Mouse (Mus musculus): ENCODE measurements at regions not wholly inside any gene's neighbourhood (a gene's known extent, or its start where the extent isn't known, plus 50 kb on each side); places are given as distances from the start of the nearest gene placed in this dataset.
A peak's percentile ranks its signal among the peaks of the same experiment; 100 is the strongest.

DNA sequence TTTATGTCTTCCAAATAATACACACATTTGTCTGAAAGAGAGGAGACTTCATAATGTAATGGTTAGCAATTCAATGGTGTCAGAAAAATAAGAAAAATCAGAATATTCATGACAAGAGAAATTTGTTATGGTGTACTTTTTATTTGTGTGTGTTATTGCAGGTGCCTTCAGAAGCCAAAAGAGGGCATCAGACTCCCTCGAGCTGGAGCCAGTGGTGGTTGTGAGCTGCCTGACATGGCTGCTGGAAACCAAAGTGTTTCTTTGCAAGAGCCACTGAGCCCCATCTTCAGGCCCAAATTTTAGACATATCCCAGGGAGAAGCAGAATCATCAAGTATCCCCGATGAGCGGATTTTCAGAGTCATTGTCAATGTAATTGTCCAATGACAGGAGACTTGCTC lies 81.9 kb downstream of the Tm2d3 start:
- no peak overlapping the region for H3K4me2 ChIP-seq (ENCODE audit: low read depth, severe bottlenecking)
- no peak overlapping the region for H3K9ac ChIP-seq (ENCODE audit: low read length)
- ATAC-seq (ENCODE audit: insufficient number of reproducible peaks, low FRiP score, low TSS enrichment, low read depth): no peak
- H3K27ac ChIP-seq (replicated peaks; ENCODE audit: low read depth, low read length): no peak overlapping the region
- H3K4me3 ChIP-seq (ENCODE audit: low read depth, low read length): no peak overlapping the region
- H3K9me3 ChIP-seq (ENCODE audit: control insufficient read depth, low read length): no peaks in the 10 kb centered on the region
- DNase-seq (ENCODE audit: low spot score): no peak
- no peaks in the 10 kb centered on the region for H3K4me1 ChIP-seq (ENCODE audit: control insufficient read depth, insufficient read depth, low read length)
- 85% methylated on average over 3 of the region's 3 CpGs for WGBS
- H3K27me3 ChIP-seq (ENCODE audit: control insufficient read depth, insufficient read depth, low read length): no peaks in the 10 kb centered on the region
- no peaks in the 10 kb centered on the region for H3K36me3 ChIP-seq (ENCODE audit: control insufficient read depth, insufficient read depth, low read length)

DNA sequence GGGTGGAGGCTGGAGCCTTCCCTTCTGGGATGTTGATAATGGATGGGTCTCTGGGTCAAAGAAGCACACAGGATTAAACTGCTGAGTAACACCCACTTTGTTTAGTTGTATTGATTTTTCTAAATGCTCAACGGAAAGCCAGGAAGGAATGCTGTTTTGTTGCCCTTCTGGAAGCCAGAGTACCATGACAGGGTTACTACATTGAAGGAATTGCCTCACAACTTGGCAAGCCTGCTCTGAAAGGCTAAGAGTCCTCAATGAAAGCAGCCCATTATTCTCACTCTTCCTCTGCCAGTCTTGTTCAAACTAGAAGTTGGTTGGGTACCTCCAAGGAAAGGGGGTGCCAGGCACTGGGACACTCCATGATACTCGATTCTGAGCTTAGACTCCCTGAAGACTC lies 83.0 kb downstream of the Tm2d3 start:
- no peaks in the 10 kb centered on the region for H3K9me3 ChIP-seq (ENCODE audit: control insufficient read depth, low read length)
- H3K9ac ChIP-seq (ENCODE audit: low read length): no peak overlapping the region
- ATAC-seq (ENCODE audit: insufficient number of reproducible peaks, low FRiP score, low TSS enrichment, low read depth): no peak
- H3K36me3 ChIP-seq (ENCODE audit: control insufficient read depth, insufficient read depth, low read length): no peaks in the 10 kb centered on the region
- no peak overlapping the region for H3K27ac ChIP-seq (replicated peaks; ENCODE audit: low read depth, low read length)
- H3K4me1 ChIP-seq (ENCODE audit: control insufficient read depth, insufficient read depth, low read length): no peaks in the 10 kb centered on the region
- H3K4me2 ChIP-seq (ENCODE audit: low read depth, severe bottlenecking): no peak overlapping the region
- H3K4me3 ChIP-seq (ENCODE audit: low read depth, low read length): no peak overlapping the region
- H3K27me3 ChIP-seq (ENCODE audit: control insufficient read depth, insufficient read depth, low read length): no peaks in the 10 kb centered on the region
- no peak for DNase-seq (ENCODE audit: low spot score)
- whole genome bisulfite sequencing: 81% methylated on average over 2 of the region's 2 CpGs

DNA sequence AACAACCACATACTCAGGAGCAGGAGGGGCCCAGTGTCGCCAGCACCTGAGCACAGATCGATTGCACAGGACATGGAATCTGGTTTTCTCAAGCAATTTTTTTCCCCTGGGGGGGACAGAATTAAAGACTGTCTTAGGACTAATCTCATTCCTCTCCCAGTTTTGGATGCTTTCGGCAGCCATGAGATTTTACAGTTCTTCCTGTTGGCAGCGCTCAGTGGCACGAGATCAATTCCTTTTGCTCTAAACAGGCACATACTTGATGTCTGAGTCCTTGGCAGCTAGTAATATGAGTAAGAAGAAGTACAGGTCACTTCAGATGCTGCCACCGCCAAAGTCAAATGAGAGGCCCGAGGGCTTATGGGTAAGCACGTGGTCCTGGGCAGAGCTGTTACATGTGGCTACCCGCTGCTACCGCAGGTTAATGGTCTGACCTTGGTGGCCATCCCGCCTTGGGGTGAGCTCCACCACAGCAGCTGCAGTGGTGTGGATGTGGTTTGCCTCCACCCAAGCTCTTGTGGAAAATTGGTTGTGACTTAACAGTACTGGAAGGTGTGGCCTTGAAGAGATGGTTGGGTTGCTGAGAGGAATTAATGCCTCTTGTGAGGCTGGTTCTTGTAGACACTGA lies 83.5 kb downstream of the Tm2d3 start:
- Histone ChIP-seq H3K27me3 (ENCODE audit: control insufficient read depth, insufficient read depth, low read length) (no peaks in the 10 kb centered on the region), H3K9ac (ENCODE audit: low read length) (no peak overlapping the region), H3K4me3 (ENCODE audit: low read depth, low read length) (no peak overlapping the region), H3K4me1 (ENCODE audit: control insufficient read depth, insufficient read depth, low read length) (no peaks in the 10 kb centered on the region), H3K4me2 (ENCODE audit: low read depth, severe bottlenecking) (no peak overlapping the region), H3K27ac (replicated peaks; ENCODE audit: low read depth, low read length) (no peak overlapping the region), H3K9me3 (ENCODE audit: control insufficient read depth, low read length) (no peaks in the 10 kb centered on the region), H3K36me3 (ENCODE audit: control insufficient read depth, insufficient read depth, low read length) (no peaks in the 10 kb centered on the region)
- WGBS: 92% methylated on average over 11 of the region's 11 CpGs
- ATAC-seq (ENCODE audit: insufficient number of reproducible peaks, low FRiP score, low TSS enrichment, low read depth) (no peak), DNase-seq (ENCODE audit: low spot score) (no peak)

DNA sequence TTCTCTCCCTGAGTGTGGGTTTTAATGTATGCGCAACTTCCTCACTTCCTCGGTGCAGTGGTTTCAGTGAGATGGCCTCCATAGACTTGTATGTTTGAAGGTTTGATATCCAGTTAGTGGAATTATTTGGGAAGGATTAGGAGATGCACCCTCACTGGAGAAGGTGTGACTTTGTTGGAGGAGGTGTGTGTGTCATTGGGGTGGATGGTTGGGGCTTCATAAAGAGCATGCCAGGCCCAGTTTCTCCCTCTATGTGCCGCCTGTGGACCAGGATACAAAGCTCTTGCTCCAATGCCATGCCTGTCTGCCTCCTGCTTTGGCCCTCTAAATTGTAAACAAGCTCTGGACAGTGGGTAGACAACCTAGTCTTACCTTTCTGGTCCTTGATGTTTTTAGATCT lies 84.0 kb downstream of the Tm2d3 start:
- H3K4me1 ChIP-seq (ENCODE audit: control insufficient read depth, insufficient read depth, low read length): no peaks in the 10 kb centered on the region
- H3K4me2 ChIP-seq (ENCODE audit: low read depth, severe bottlenecking): no peak overlapping the region
- WGBS: 93% methylated on average over 3 of the region's 3 CpGs
- DNase-seq (ENCODE audit: low spot score): no peak
- ATAC-seq (ENCODE audit: insufficient number of reproducible peaks, low FRiP score, low TSS enrichment, low read depth): no peak
- no peak overlapping the region for H3K27ac ChIP-seq (replicated peaks; ENCODE audit: low read depth, low read length)
- no peak overlapping the region for H3K4me3 ChIP-seq (ENCODE audit: low read depth, low read length)
- no peaks in the 10 kb centered on the region for H3K27me3 ChIP-seq (ENCODE audit: control insufficient read depth, insufficient read depth, low read length)
- no peak overlapping the region for H3K9ac ChIP-seq (ENCODE audit: low read length)
- H3K36me3 ChIP-seq (ENCODE audit: control insufficient read depth, insufficient read depth, low read length): no peaks in the 10 kb centered on the region
- no peaks in the 10 kb centered on the region for H3K9me3 ChIP-seq (ENCODE audit: control insufficient read depth, low read length)

DNA sequence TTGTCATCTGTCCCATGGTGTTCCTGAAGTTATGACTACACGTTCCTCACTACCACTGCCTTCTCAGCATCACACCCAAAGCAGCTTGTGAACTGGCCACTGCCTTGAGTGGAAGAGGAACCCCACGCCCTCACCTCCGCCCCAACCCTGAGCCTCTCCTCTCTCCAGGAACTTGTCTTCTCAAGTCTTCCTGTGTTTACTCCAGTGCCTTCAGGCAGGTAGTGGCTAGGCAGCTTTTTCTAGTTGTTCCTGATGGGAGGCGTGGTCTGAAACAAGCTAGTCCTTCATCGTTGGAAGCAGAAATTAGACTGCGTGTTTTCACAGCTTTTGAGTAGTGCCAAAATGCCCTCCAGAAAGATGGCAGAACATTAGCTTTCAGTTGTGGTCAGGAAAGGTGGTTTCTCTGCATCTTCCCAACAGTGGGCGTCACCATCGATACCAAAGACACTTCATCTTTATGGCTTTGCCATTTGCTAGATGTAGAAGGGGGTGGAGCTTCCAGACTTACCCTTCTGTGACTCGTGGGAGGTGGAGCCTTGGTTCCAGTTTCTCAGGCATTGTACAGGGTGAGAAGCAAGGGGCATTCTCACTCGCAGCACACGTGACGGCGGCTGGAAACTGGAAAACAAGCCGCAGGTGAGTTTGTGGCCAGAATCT lies 81.7 kb upstream of the Pcsk6 start:
- no peaks in the 10 kb centered on the region for H3K27me3 ChIP-seq (ENCODE audit: control insufficient read depth, insufficient read depth, low read length)
- 64% methylated on average over 14 of the region's 14 CpGs for WGBS
- peak; percentile 9; the same call in 1 of the 2 replicates for ATAC-seq (ENCODE audit: insufficient number of reproducible peaks, low FRiP score, low TSS enrichment, low read depth)

DNA sequence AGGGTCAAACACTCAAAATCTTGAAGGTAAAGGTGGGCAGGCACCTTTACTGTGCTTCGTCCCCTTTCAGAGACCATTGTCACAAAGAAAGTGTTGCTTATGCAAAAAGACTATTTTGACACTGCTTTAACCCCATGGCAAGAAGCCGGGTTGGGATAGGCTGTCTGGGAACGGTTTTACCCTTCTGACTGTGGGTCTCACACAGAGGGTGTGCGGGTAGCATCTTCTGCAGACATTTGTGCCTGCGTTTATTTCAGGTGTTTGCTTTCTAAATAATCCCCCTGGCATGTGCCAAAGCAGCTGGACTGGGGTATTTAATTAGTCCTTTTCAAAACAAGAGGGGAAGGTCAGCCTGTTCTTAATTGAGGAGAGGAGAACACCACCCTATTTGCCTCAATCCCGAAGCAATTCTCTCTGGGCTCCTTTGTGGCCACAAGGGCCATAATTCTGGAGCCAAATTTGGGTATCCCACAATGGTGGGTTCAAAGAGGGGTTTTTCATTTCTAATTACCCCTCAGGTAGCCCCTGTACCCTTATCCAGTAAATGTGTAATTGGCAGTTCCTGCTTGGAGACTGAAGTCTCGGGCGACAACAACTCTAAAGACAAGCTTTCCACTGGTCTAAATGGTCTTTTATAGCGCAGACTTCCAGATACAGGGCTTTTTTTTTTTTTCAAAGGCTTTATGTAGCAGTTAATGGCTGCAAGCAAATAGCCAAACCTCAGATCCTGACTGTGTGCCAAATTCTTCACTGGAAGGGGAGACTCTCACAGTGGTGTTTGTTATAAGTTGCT lies 80.8 kb upstream of the Pcsk6 start:
- 25% methylated on average over 9 of the region's 9 CpGs for WGBS
- Histone ChIP-seq H3K4me1 (ENCODE audit: control insufficient read depth, insufficient read depth, low read length) (peaks cover 10% of the 10 kb centered on the region), H3K9me3 (ENCODE audit: control insufficient read depth, low read length) (no peaks in the 10 kb centered on the region), H3K27me3 (ENCODE audit: control insufficient read depth, insufficient read depth, low read length) (no peaks in the 10 kb centered on the region), H3K36me3 (ENCODE audit: control insufficient read depth, insufficient read depth, low read length) (no peaks in the 10 kb centered on the region), H3K4me2 (ENCODE audit: low read depth, severe bottlenecking) (peak overlapping the region; percentile 7; the same call in 1 of the 2 replicates), H3K4me3 (ENCODE audit: low read depth, low read length) (no peak overlapping the region), H3K9ac (ENCODE audit: low read length) (no peak overlapping the region), H3K27ac (replicated peaks; ENCODE audit: low read depth, low read length) (peak overlapping the region; percentile 16; the same call in 1 of the 2 replicates)
- DNase-seq (ENCODE audit: low spot score) (no peak), ATAC-seq (ENCODE audit: insufficient number of reproducible peaks, low FRiP score, low TSS enrichment, low read depth) (peak; percentile 57)

More for the DNA sequence above, 81.7 kb upstream of the Pcsk6 start:
- no peak overlapping the region for H3K9ac ChIP-seq (ENCODE audit: low read length)
- H3K4me3 ChIP-seq (ENCODE audit: low read depth, low read length): no peak overlapping the region
- H3K27ac ChIP-seq (replicated peaks; ENCODE audit: low read depth, low read length): no peak overlapping the region
- H3K4me2 ChIP-seq (ENCODE audit: low read depth, severe bottlenecking): no peak overlapping the region
- peaks cover 10% of the 10 kb centered on the region for H3K4me1 ChIP-seq (ENCODE audit: control insufficient read depth, insufficient read depth, low read length)
- H3K9me3 ChIP-seq (ENCODE audit: control insufficient read depth, low read length): no peaks in the 10 kb centered on the region
- no peaks in the 10 kb centered on the region for H3K36me3 ChIP-seq (ENCODE audit: control insufficient read depth, insufficient read depth, low read length)
- no peak for DNase-seq (ENCODE audit: low spot score)

DNA sequence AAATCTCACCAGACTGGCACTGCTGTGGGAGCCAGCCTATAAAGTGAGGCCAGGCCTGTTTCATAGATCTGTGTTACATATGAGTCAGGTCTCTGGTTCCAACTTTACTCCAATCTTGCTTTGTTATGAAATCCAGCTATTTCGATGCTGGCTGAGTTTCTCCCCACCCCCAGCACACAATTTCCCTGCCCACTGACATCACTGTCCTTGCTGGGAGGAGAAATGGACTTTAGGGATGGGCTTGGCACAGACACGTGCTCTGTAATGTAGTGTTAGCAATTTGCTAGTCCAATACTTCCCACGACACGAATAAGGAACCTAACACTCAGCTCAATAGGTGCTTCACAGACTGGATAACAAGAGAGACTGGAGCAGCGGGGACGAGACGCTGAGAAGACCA lies 79.5 kb upstream of the Pcsk6 start:
- Histone ChIP-seq H3K4me2 (ENCODE audit: low read depth, severe bottlenecking) (no peak overlapping the region), H3K4me3 (ENCODE audit: low read depth, low read length) (no peak overlapping the region), H3K9ac (ENCODE audit: low read length) (no peak overlapping the region), H3K27me3 (ENCODE audit: control insufficient read depth, insufficient read depth, low read length) (no peaks in the 10 kb centered on the region), H3K27ac (replicated peaks; ENCODE audit: low read depth, low read length) (peak overlapping the region; percentile 14; the same call in 1 of the 2 replicates), H3K9me3 (ENCODE audit: control insufficient read depth, low read length) (no peaks in the 10 kb centered on the region), H3K4me1 (ENCODE audit: control insufficient read depth, insufficient read depth, low read length) (peaks cover 10% of the 10 kb centered on the region), H3K36me3 (ENCODE audit: control insufficient read depth, insufficient read depth, low read length) (no peaks in the 10 kb centered on the region)
- WGBS: 90% methylated on average over 7 of the region's 7 CpGs
- ATAC-seq (ENCODE audit: insufficient number of reproducible peaks, low FRiP score, low TSS enrichment, low read depth): no peak
- no peak for DNase-seq (ENCODE audit: low spot score)

DNA sequence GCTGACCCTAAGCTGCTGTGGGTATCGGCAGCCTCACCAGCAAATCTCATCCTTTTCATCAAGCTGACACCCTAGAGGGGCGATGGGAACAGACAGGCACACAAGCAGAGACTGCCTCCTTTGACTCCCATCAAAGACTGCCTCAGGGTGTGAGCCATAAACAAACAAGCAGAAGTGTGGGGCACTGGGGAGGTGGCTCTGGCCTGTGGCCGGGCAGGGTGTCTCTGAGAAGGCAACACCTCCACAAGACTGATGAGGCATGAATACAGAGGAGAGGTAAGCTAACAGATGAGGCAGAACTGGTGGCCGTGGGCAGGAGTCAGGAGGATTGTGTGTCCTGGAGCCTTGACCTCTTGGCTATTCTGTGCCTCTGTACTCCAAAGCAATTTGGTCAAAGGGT lies 77.8 kb upstream of the Pcsk6 start:
- ATAC-seq (ENCODE audit: insufficient number of reproducible peaks, low FRiP score, low TSS enrichment, low read depth) (no peak), DNase-seq (ENCODE audit: low spot score) (no peak)
- Histone ChIP-seq H3K9ac (ENCODE audit: low read length) (no peak overlapping the region), H3K4me2 (ENCODE audit: low read depth, severe bottlenecking) (no peak overlapping the region), H3K4me1 (ENCODE audit: control insufficient read depth, insufficient read depth, low read length) (peaks cover 10% of the 10 kb centered on the region), H3K27ac (replicated peaks; ENCODE audit: low read depth, low read length) (no peak overlapping the region), H3K36me3 (ENCODE audit: control insufficient read depth, insufficient read depth, low read length) (no peaks in the 10 kb centered on the region), H3K27me3 (ENCODE audit: control insufficient read depth, insufficient read depth, low read length) (no peaks in the 10 kb centered on the region), H3K9me3 (ENCODE audit: control insufficient read depth, low read length) (no peaks in the 10 kb centered on the region), H3K4me3 (ENCODE audit: low read depth, low read length) (no peak overlapping the region)
- WGBS: 14% methylated on average over 4 of the region's 4 CpGs
